Mouse (Mus musculus) bone marrow, adult 2 months (tissue): ENCODE data around the gene Ncbp3.

ENCODE experiments used
- CTCF ChIP-seq: fragments of 200-500 bp; IDR thresholded peaks from 2 replicates; pipeline ENCODE4 v1.5.1; 2011; ENCODE audit warnings: low read length, control low read depth; ENCODE audit not compliant: control insufficient read depth, insufficient read depth
- POLR2A ChIP-seq: fragments of 200-500 bp; IDR thresholded peaks from 2 replicates; pipeline ENCODE4 v1.6.1; 2011; ENCODE audit warnings: low read depth, mild to moderate bottlenecking, control low read depth, low read length, borderline replicate concordance; ENCODE audit not compliant: control insufficient read depth

- no peak for TF ChIP-seq CTCF
- TF ChIP-seq POLR2A, result no peak
Measured at GRCm38 (mm10) chr11:73030821-73031498, 16.6 kb upstream of the Ncbp3 start.
